Mouse (Mus musculus) naive thymus-derived CD4-positive, alpha-beta T cell, adult 2 months (primary cell): ENCODE results near the gene Snx25.
"Not testable (repeated sequence)": the region's sequence is repeated elsewhere in the genome, so short reads cannot be mapped to it uniquely, and the experiment has no call there.

Source experiments
- DNase-seq: peaks from one replicate; pipeline ENCODE4 v3.0.0-alpha.2; 2011; ENCODE audit warnings: low read depth

Gene Snx25

GRCm38 (mm10) chr8:46137336-46137735, 14.6 kb downstream of the Snx25 start:
- DNase-seq, result no peak

GRCm38 (mm10) chr8:46135546-46135945, 16.4 kb downstream of the Snx25 start:
- not testable (repeated sequence) for DNase-seq

- DNase-seq, result no peak
These were observed 21.5 kb downstream of the Snx25 start for GRCm38 (mm10) chr8:46130426-46130825.

GRCm38 (mm10) chr8:46122498-46122897, 29.5 kb downstream of the Snx25 start:
- no peak for DNase-seq

GRCm38 (mm10) chr8:46119176-46119575, 32.8 kb downstream of the Snx25 start:
- no peak for DNase-seq

GRCm38 (mm10) chr8:46117172-46117571, 34.8 kb downstream of the Snx25 start:
- DNase-seq, result no peak

- not testable (repeated sequence) for DNase-seq
These were observed 38.4 kb downstream of the Snx25 start for GRCm38 (mm10) chr8:46113421-46114170.

- no peak for DNase-seq
These were observed 44.3 kb downstream of the Snx25 start for GRCm38 (mm10) chr8:46107690-46108089.

GRCm38 (mm10) chr8:46103434-46103833, 48.5 kb downstream of the Snx25 start:
- DNase-seq, result no peak

GRCm38 (mm10) chr8:46092667-46093360, 59.1 kb downstream of the Snx25 start:
- DNase-seq, result no peak

GRCm38 (mm10) chr8:46083141-46083540, 68.8 kb downstream of the Snx25 start:
- DNase-seq, result no peak

- DNase-seq, result no peak
These were observed 70.9 kb downstream of the Snx25 start for GRCm38 (mm10) chr8:46081030-46081429.

GRCm38 (mm10) chr8:46078866-46079265, 73.1 kb downstream of the Snx25 start:
- DNase-seq, result no peak

- DNase-seq, result no peak
These were observed 76.7 kb downstream of the Snx25 start for GRCm38 (mm10) chr8:46075223-46075622.

- DNase-seq, result no peak
These were observed 78.3 kb downstream of the Snx25 start for GRCm38 (mm10) chr8:46073540-46074140.

- no peak for DNase-seq
These were observed 79.2 kb downstream of the Snx25 start for GRCm38 (mm10) chr8:46072798-46073197.

GRCm38 (mm10) chr8:46040260-46040659, 111.7 kb downstream of the Snx25 start:
- no peak for DNase-seq

GRCm38 (mm10) chr8:46039666-46040065, 112.3 kb downstream of the Snx25 start:
- DNase-seq, result no peak

- no peak for DNase-seq
These were observed 115.7 kb downstream of the Snx25 start for GRCm38 (mm10) chr8:46036217-46036616.

- DNase-seq, result no peak
These were observed 127.6 kb downstream of the Snx25 start for GRCm38 (mm10) chr8:46024392-46024791.

- DNase-seq, result no peak
These were observed 129.2 kb downstream of the Snx25 start for GRCm38 (mm10) chr8:46022758-46023157.

- DNase-seq, result no peak
These were observed 129.8 kb downstream of the Snx25 start for GRCm38 (mm10) chr8:46022203-46022602.
